Mouse (Mus musculus) spleen, postnatal 10 days (tissue): ENCODE results near the gene Aqp5.

Experiments
- DNase-seq, 2 experiments: peaks; one replicate each; pipeline ENCODE4 v3.0.0; 2021 to 2022; ENCODE audit warnings: low spot score in 2 of 2

Aqp5 gene

DNA sequence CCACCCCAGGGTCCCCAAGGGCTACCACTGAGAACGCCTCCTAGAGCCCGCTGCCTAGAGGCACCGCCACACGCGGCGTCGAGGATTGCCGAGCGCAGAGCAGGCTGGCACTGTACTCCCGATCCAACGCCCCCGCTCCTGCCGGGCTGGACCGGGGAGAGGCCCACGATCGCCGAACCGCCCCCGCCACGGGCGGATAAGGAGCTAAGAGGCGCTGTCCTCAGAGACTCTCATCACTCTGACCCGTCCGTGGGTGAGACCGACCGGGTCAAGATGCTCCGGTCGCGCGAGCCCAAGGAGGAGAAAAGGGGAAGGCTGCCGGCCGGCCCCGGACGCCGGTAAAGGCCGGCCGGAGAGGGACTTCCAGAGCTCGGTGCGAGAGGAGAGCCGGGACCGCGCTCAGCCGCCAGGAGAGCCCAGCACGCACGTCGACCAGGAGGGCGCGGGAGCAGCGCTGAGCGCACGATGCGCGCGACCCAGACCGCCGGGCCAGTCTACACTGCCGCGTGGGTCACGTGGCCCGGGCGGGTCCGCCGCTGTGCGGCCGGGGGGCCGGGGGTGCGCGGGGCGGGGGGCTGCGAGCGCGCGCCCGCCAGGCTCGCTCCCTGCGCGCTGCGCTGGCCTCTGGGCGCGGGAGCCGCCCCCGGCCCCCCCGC, at the start of gene Aqp5:
Gene Aqp5 (plus strand): TSS at position 354 of the 656 bp plus-strand sequence.
- DNase-seq: no peak

DNA sequence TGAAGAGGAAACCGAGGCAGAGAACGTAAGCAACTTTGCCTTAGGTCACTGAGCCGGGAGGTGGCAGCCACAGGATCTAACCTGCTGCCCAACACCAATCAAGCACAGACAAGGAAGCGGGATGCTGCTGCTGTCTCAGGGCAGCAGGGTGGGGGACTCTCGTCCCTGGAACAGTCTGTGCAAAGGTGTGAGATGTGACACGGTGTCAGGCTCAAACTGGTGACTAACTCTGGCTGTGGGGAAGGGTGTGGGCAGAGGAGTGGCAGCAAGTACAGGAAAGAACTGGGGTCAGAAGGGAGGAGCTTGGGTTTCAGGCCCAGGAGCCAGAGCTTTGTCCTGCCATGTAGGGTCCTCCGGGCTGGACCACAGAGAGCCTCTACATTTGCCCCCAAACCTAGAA, 46.5 kb upstream of the Aqp5 start:
- DNase-seq: no peak

DNA sequence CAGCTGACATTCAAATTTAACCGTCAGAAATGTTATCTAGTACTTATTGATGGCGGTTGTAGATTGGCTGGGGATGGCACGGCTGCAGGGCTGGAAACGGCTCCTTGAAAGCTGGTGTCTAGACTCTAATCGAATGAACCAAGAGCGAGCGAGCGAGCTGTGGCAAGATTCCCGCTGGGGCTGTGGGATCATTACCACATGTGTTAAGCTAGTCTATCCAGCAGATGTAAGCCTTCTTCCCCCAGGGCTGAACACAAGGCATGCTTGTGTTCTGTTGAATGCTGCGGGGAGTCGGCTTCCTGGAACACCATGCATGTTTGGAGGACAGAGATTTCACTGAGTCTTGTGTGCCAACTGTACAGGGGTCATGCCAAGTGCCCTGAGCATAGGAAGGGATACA, 44.0 kb upstream of the Aqp5 start:
- no peak for DNase-seq

DNA sequence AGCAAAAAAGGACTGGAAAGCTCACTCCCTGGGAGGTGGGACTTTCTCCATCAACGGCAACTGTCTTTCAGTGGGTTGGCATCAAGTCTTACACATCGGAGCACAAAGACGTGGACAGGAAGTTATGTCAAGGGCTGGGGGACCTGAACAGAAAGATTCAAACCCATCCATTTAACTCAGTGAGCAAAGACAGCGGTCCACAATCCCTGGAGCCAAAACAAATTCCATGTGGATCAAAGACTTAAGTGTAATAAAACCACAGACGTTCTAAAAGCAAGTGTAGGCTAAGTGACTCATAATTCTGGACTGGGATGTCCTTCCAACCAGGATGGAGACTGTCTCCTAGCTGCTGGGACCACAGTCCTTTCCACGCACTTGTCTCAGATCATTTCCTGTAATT, 42.9 kb upstream of the Aqp5 start:
- DNase-seq: no peak

DNA sequence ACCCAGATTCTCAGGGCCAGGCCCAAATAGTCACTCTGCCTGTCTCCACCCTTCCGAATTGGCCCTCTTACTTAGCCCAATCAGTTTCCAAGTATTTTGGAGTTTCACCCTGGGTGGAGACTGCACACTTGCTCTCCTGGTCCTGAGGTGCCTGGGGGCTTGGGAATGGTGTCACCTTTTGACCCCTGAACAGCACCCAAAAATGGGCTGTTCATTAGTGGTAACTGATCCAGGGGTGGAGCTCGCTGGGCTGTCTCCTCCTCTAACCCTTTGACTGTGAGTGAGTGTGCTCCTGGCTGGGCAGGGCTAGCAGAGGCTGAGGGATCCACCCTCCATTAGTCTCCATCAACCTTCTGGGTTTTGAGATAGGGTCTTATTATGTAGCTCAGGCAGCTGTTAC, 40.7 kb upstream of the Aqp5 start:
- no peak for DNase-seq

DNA sequence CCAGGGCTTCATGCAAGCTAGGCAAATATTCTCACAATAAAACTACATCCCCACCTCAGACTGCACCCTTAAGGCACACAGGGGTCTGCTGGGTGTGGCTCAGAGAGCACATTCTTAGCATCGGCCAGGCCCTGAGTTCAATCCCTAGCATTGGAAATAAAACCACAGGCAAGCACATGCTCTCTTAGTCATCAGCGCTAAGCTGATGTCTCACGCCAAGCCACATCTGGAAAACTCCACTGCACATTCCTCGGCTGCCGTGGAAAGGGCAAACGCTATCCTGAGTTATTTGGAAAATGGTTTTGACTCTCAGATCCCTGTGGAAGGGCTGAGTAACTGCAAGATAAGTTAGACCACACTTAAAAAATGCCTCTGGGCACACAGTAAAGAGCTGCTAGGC, 36.8 kb upstream of the Aqp5 start:
- DNase-seq: no peak

DNA sequence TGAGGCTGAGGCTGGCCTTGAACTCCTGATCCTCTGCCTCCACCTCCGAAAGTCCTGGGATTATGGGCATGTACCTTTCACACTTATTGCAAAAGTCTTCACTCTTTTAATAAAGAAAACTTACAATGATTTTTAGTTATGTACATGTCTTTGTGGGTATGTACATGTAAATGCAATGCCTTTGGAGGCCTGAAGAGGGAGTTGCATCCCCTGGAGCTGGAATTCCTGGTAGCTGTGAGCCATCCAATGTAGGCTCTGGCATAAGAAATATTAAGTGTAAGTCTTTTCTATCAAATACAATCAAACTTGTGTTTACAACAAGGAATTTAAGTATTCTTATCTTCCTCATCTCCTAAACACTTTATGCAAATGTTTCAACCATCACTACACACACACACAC, 31.6 kb upstream of the Aqp5 start:
- DNase-seq: no peak

DNA sequence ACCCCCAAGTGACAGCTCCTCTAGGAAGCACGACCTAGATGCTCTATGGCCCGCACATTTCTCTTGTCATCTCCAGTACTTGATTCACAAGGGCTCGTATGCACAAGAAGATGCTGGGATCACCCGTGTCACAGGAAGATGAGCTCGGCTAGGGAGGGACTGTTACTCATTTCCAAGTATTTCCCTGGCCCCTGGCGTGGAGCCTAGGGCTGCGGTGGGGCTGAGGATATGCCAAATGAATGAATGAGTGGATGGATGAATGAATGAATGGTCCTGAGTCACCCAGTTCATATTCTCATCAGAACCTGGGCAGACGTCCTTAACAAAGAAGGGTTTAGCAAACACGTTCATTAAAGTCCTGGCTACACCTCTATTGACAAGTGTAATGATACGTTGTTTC, 30.3 kb upstream of the Aqp5 start:
- DNase-seq: no peak

DNA sequence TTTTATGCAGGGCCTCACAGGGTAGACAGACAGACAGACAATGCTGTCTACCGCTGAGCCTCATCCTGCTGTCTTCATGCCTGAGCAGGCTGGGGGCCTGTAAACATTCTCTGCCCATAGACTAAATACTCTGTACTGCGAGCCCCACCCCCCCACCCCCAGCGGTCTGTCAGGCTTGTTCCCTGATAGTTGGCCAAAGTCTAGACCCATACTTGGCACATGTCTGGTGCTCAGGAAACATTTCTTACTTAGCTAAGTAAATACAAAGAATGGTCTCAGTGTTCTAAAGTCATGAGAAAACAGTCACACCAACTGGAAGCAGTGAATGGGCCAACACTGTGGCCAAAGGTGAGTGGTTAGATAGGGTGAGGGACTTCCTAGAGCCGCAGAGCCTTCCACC, 23.2 kb upstream of the Aqp5 start:
- no peak for DNase-seq

DNA sequence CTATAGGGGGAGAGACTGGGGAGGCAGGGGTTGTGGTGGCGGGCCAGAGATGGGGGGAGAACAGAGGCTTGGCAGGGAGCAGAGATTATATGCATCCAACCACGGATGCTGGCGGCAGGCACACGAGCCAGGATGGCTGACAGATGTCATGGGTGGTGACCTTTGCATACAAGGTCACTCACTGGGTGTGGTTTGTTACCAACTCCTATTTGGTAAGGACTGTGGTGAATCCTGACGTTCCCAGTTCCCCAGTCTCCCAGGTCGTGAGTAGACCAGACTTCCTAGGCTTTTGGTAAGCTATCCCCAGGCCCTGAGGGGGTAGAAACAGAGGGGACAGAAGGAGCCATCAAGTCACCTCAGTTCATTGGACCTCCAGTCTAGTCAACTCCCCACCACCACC, 21.9 kb upstream of the Aqp5 start:
- DNase-seq: no peak

DNA sequence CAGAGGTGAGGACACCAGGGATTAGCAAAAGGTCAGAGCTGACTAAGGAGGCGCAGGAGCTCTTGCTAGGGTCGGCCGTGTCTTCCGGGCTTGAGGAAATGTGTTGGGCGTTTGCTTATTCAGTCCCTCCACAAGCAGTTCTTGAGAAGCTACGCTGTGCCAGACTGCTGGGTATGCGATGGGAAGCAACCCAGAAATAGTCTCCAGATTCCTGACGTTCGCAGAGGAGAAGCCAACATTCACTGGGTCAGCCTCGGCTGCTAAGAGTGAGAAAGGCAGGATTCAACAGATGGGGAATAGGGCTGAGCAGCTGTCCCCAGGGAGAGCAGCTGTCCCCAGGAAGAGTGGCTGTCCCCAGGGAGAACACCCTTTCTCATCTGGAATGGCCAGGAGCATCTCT, 21.5 kb upstream of the Aqp5 start:
- no peak for DNase-seq

DNA sequence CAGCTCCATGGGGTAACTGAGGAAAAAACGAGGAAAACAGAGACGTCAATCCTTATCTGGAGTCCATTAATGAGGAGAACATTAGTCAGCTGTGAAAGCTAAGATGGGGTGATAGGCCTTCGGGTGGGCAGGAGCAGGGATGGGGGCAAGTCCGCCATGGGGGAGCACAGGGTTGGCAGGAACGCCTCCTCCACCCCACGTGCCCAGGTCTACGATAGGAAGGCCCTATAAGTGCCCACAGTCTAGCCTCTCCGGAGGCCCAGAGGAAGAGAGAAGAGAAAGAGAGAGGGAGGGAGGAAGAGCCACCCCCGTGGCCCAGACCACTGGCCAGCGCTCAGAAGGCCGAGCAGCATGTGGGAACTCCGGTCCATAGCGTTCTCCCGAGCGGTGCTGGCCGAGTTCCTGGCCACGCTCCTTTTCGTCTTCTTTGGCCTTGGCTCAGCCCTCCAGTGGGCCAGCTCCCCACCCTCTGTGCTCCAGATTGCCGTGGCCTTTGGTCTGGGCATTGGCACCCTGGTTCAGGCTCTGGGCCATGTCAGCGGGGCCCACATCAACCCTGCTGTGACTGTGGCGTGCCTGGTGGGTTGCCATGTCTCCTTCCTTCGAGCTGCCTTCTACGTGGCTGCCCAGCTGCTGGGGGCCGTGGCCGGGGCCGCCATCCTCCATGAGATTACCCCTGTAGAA, 11.6 kb upstream of the Aqp5 start, which contains the start of gene Aqp2:
Gene Aqp2 (plus strand): TSS at position 254 of the 684 bp plus-strand sequence.
- DNase-seq: no peak

DNA sequence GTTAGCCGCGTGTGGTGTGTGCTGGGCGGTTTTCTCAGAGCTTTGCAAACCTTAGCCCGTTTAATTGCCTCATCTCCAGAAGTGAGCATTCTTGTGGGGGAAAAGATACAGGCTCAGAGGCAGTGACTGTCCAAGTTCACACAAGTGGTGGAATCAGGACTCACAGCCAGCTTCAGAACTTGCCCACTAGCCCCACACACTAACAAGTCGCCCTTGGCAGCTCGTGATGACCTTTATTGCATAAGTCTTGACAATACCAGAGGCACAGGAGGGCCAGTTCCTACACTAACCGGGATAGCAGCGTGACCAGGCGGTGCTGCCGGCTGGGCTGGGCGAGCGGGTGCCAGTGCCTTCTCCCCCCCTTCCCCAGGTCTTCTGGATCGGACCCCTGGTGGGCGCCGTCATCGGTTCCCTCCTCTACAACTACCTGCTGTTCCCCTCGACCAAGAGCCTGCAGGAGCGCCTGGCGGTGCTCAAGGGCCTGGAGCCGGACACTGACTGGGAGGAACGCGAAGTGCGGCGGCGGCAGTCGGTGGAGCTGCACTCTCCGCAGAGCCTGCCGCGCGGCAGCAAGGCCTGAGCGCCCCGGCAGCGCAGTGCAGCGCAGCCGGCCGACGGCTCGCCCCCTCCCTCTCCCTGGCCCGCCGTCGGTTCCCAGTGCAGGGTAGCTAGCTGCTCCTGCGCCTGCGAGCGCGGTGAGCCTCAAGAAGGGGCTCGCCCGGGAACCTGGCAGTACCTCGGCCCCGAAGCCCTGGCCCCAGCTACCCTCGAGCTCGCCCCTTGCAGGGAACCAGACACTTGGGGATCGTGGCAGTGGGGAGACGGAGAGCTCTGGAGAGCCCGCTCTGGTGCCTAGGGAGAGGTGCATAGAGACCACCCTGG, 6.9 kb upstream of the Aqp5 start:
- DNase-seq: no peak

DNA sequence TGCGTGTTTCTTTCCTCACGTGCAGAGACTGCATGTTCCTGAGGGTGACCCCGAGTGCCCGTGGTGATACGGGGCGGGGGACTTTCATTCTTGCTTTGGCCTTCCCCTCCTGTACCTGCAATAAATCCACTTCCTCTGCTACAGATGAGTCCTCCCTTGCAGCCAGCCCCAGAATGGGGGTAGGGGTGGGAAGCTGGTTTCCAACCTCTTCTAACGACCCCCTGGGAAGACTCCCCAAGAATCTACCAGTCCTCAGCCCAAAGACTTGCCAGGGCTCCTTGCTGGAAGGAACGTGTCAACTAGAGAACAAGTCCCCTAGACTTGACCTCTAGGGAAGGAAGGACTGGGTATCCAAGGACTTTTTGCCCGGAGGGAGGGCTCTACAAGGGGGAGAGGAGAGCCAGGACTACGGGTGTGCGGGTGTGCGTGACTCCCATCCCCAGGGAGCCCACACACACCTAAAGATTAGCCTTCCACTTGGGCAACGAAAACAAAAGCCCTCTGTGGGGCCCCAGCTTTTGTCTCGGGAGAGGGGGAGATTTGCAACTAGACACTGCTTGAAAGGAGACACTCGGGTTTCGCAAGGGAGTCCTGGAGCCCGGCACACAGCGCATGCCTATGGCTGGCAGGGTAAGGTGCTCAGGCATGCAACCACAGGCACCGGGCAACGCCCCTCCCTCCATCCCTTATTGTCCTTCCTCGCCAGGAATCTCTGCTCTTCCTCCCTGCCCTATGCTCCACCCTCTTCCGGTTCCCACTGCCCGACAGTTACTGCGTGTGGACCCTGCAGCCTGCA, 6.0 kb upstream of the Aqp5 start:
- DNase-seq: no peak

DNA sequence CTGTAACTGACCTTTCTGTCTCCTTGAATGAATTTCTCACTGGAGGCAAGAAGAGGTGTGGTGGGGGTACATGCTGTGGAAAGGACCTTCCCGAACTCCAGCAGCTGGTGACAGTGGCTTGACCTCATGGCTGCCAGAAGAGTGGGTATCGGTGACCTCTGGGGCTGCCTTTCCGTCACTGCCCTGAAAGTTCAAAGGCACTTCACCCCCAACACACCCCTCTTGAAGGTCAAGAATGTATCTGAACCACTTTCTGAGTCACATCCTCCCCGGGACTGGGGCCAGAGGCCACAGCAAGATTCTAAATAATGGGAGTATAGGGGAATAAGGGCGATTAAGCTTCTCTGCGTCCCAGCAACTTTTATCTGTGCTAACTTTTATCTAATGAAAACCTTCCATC, 4.8 kb upstream of the Aqp5 start:
- DNase-seq: no peak

DNA sequence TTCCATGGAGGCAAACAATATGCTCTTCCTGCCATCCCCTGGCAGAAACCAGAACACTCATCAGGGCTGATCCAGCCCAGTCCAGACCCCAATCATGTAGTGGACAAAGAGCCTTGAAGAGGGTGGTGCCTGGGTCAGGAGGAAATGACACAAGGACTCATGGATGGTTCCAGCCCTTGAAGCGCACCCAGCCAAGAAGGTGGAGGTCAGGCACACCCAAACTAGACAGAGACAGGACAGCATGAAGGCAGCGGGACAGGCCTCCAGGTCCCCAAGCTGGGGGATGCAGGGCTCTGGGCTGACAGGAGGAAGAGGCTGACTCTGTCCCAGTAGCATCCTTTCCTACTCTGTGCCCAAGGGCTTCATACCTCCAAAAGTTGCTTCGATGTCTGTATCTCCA, 4.1 kb upstream of the Aqp5 start:
- no peak for DNase-seq

DNA sequence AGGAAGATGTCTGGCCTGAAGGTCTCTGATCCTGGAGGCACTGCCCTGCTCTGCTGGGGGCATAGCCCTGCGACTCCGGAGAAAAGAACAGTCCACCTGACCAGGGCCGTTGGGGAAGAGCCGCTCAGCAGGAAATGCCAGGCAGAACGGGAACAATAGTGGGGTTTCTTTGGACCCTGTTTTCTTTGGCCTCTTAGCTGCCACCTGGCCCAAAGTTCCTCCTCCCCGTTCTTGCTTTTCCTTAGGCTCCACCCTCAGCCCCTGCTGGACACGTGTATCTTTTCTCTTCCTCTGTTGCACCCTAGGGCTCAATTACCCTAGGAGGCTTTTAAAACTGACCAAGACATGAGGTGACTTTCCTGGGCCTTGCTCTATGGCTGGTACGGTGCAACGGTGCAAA, 1.3 kb upstream of the Aqp5 start:
- no peak for DNase-seq

DNA sequence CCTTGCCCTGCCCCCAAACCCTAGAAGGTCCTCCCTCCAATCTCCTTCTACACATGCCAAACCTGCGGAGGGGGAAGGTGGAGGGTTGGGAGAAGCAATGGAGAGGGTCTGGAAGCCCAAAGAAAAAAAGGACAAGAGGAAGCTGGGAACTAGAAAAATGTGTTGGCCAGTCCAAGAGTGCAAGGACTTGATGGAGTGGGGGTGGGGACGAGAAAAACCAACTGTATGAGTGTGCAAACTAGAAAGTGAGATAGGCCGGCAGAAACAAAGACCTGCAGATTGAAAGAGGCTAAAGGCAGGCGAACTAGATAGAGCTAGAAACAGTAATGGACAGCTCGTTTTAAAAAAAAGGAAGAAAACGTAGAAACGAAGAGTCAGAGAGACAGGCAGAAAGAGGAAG, 878 bp upstream of the Aqp5 start:
- DNase-seq: no peak

DNA sequence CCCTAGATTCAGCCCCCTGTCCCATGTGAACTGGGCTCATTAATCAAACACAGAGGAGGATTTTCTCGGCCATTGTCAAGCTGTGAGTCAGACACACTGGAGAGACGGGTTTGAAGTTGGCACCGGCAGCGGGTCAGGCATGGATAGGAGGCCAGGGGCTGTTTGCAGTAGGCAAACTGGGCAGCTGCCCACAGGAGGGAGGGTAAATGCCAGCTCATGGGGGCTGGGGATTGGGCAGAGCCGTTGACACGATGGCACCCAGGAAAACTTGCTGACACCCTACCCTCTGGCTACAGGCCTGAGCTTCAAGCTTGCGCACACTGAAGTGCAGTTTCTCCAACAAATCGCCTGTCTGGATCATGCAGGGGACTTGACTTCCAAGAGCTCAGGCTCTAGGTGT, 1.6 kb downstream of the Aqp5 start:
- no peak for DNase-seq

DNA sequence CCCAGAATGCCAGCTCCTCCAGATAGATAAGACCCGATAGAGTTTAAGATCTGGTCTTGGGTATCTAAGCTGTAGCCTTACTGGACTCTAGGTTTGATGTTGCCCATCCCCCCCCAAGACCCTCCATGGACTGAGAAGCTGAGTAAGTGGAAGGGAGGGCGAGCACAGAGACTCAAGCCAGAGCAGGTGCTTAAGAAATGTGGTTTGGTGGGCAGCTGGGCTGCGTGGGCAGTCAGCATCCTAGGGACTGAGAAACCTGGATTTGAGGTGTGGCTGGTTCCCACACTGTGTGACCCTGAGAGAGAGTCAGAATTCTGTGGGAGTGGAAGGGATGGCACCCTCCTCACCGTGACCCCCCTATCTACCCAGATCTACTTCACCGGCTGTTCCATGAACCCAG, 2.3 kb downstream of the Aqp5 start:
- DNase-seq: no peak

DNA sequence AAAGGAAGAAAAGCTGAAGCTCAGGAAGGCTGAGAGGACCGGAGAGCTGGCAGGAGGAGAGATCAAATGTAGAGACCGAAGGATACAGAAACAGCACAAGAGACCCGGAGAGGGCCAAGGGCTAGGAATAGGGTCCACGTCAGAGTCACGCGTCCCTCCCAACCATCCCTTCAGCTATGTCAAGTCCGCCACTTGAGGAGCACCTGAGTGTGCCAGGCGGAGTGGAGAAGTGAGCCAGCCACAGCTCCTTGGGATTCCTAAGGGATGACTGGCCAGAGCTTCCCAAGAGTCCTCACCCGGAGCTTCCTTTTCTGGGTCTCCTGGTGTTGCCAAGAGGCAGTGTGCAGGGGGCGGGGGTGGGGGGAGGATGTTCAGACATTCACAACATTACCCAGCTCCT, 4.4 kb downstream of the Aqp5 start:
- DNase-seq: no peak

DNA sequence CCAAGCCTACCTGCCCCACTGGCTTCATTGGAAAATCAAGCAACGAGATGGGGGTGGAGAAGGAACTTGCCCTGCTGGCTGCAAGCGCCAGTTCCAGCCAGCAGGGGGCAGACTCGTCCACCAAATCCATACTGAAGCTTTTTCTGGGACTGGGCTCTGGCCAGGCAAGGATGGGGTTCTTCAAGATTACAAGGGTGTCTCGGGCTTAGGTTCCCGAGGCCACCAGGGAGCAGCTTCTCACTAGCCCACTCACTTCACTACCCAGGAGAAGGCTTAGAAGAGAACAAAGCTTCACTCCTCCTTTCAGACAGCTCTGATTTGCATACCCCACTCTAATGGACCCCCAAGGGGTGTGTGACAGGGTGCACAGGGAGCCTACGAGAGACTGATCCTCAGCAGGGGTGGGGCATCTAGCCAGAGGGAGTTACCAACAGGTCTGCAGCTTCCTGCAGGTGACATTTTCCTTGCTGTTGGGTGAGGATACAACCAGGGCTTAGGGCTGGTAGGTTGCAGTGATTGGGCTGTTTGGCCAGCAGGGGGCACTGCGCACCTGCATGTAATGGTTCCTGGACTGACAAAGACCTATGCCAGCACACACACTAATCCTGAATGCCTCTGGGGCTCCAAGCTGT, 5.6 kb downstream of the Aqp5 start:
- peak; percentile 63 to 85 for DNase-seq
